Mouse (Mus musculus): ENCODE results near the gene Megf11. TPM values are rescaled to one million over a fixed set of nuclear protein-coding genes. Genes with fewer than 3 reads are reported as not detected.
A peak's percentile ranks its signal among the peaks of the same experiment; 100 is the strongest.

The Megf11 gene
- total and polyA plus RNA-seq, 3 experiments, result 0.08 to 0.93 TPM; not detected in 1

- H3K36me3 ChIP-seq (ENCODE audit: control insufficient read depth in 1 of 2, insufficient read depth in 2 of 2, low read length in 2 of 2), result peaks cover 0 to 5% of the 10 kb centered on the region in 2 experiments; a peak in 2 of 4 replicates
- peaks cover 3% of the 10 kb centered on the region for H3K79me2 ChIP-seq (ENCODE audit: control insufficient read depth, insufficient read depth, low read length, poor library complexity)
- peak; percentile 62 for DNase-seq (ENCODE audit: low read depth, low spot score)
- TF ChIP-seq CHD1 (IDR thresholded peaks at IDR 0.05; ENCODE audit: low read depth, low read length) (no peak), MYB (IDR thresholded peaks at IDR 0.05; ENCODE audit: low read depth, low read length) (peak; percentile 33; the same call in 1 of the 2 replicates), KAT2A (conservative IDR thresholded peaks at IDR 0.05; ENCODE audit: low read depth, low read length) (no peak), HCFC1 (IDR thresholded peaks at IDR 0.05; ENCODE audit: low read depth, low read length) (no peak), EP300 (IDR thresholded peaks at IDR 0.05; ENCODE audit: low read depth in 1 of 2, low read length in 2 of 2) (peak in 1 of 2 experiments; percentile 42; a peak in 2 of 4 replicates)
- no peaks in the 10 kb centered on the region for H3K9me3 ChIP-seq (replicated peaks; ENCODE audit: insufficient read depth, low read length)
- peak overlapping the region; percentile 4; the same call in 1 of the 2 replicates for H3K27ac ChIP-seq (ENCODE audit: control insufficient read depth, low read depth, low read length)
- no peaks in the 10 kb centered on the region for H3K27me3 ChIP-seq (ENCODE audit: control insufficient read depth in 1 of 2, insufficient read depth in 2 of 2, low read length in 2 of 2)
- H3K9ac ChIP-seq (ENCODE audit: control insufficient read depth, low read depth, low read length, poor library complexity, severe bottlenecking), result no peak overlapping the region
- H3K4me1 ChIP-seq (ENCODE audit: control insufficient read depth in 1 of 2, insufficient read depth in 2 of 2, low read length in 2 of 2), result peaks cover 0 to 4% of the 10 kb centered on the region in 2 experiments; a peak in 2 of 4 replicates
- no peak overlapping the region for H3K4me3 ChIP-seq (ENCODE audit: control insufficient read depth in 1 of 2, insufficient read depth in 1 of 2, low read depth in 2 of 2, low read length in 2 of 2)
Observed at GRCm38 (mm10) chr9:64345931-64346330, 39.5 kb upstream of the Megf11 start.

GRCm38 (mm10) chr9:64347377-64347776 is 38.0 kb upstream of the Megf11 start:
- no peaks in the 10 kb centered on the region for H3K27me3 ChIP-seq (ENCODE audit: control insufficient read depth in 1 of 2, insufficient read depth in 2 of 2, low read length in 2 of 2)
- H3K9ac ChIP-seq (ENCODE audit: control insufficient read depth, low read depth, low read length, poor library complexity, severe bottlenecking), result no peak overlapping the region
- peak; percentile 33 for DNase-seq (ENCODE audit: low read depth, low spot score)
- H3K36me3 ChIP-seq (ENCODE audit: control insufficient read depth in 1 of 2, insufficient read depth in 2 of 2, low read length in 2 of 2), result peaks cover 0 to 2% of the 10 kb centered on the region in 2 experiments; a peak in 1 of 4 replicates
- no peak overlapping the region for H3K4me3 ChIP-seq (ENCODE audit: control insufficient read depth in 1 of 2, insufficient read depth in 1 of 2, low read depth in 2 of 2, low read length in 2 of 2)
- no peak overlapping the region for H3K27ac ChIP-seq (ENCODE audit: control insufficient read depth, low read depth, low read length)
- TF ChIP-seq RAD21 (IDR thresholded peaks at IDR 0.05; ENCODE audit: low read depth, low read length), result peak; percentile 68
- peak; percentile 39 for TF ChIP-seq ZC3H11A (IDR thresholded peaks at IDR 0.05; ENCODE audit: low read depth, low read length)
- TF ChIP-seq CTCF (IDR thresholded peaks at IDR 0.05 in 2 of 3, conservative IDR thresholded peaks at IDR 0.05 in 1 of 3; ENCODE audit: control insufficient read depth in 1 of 3, insufficient read depth in 1 of 3, low read depth in 2 of 3, low read length in 3 of 3, poor library complexity in 1 of 3, severe bottlenecking in 1 of 3), result peak in 2 of 3 experiments; percentile 68 to 73; a peak in 4 of 6 replicates
- peak; percentile 99 for TF ChIP-seq ZNF384 (IDR thresholded peaks at IDR 0.05; ENCODE audit: low read depth, low read length)
- peak; percentile 53; the same call in 1 of the 2 replicates for TF ChIP-seq ZKSCAN1 (IDR thresholded peaks at IDR 0.05; ENCODE audit: low read depth, low read length)
- peak; percentile 65 for TF ChIP-seq SMC3 (IDR thresholded peaks at IDR 0.05; ENCODE audit: low read depth, low read length)
- no peak for TF ChIP-seq USF2 (IDR thresholded peaks at IDR 0.05; ENCODE audit: borderline replicate concordance in 1 of 2, insufficient read depth in 1 of 2, low read depth in 1 of 2, low read length in 2 of 2)
- TF ChIP-seq POLR2A (IDR thresholded peaks at IDR 0.05; ENCODE audit: control insufficient read depth in 1 of 2, insufficient read depth in 1 of 2, low read depth in 1 of 2, low read length in 2 of 2, poor library complexity in 1 of 2), result no peak
- no peaks in the 10 kb centered on the region for H3K79me2 ChIP-seq (ENCODE audit: control insufficient read depth, insufficient read depth, low read length, poor library complexity)
- H3K9me3 ChIP-seq (replicated peaks; ENCODE audit: insufficient read depth, low read length), result no peaks in the 10 kb centered on the region
- H3K4me1 ChIP-seq (ENCODE audit: control insufficient read depth in 1 of 2, insufficient read depth in 2 of 2, low read length in 2 of 2), result peaks cover 0 to 4% of the 10 kb centered on the region in 2 experiments; a peak in 2 of 4 replicates

- Histone ChIP-seq H3K27ac (ENCODE audit: control insufficient read depth, low read depth, low read length) (no peak overlapping the region), H3K4me1 (ENCODE audit: control insufficient read depth in 1 of 2, insufficient read depth in 2 of 2, low read length in 2 of 2) (peaks cover 0 to 4% of the 10 kb centered on the region in 2 experiments; a peak in 1 of 4 replicates), H3K4me3 (ENCODE audit: control insufficient read depth in 1 of 2, insufficient read depth in 1 of 2, low read depth in 2 of 2, low read length in 2 of 2) (no peak overlapping the region), H3K9ac (ENCODE audit: control insufficient read depth, low read depth, low read length, poor library complexity, severe bottlenecking) (no peak overlapping the region), H3K79me2 (ENCODE audit: control insufficient read depth, insufficient read depth, low read length, poor library complexity) (no peaks in the 10 kb centered on the region), H3K9me3 (replicated peaks; ENCODE audit: insufficient read depth, low read length) (no peaks in the 10 kb centered on the region), H3K36me3 (ENCODE audit: control insufficient read depth in 1 of 2, insufficient read depth in 2 of 2, low read length in 2 of 2) (no peaks in the 10 kb centered on the region), H3K27me3 (ENCODE audit: control insufficient read depth in 1 of 2, insufficient read depth in 2 of 2, low read length in 2 of 2) (no peaks in the 10 kb centered on the region)
- TF ChIP-seq GATA1 (IDR thresholded peaks at IDR 0.05; ENCODE audit: low read depth, low read length), result 0 out of 2 replicates have a peak, but pooled peaks have one; percentile 4
- no peak for TF ChIP-seq RAD21 (IDR thresholded peaks at IDR 0.05; ENCODE audit: low read depth, low read length)
- TF ChIP-seq ETS1 (IDR thresholded peaks at IDR 0.05; ENCODE audit: low read depth, low read length), result no peak
- peak; percentile 46 for DNase-seq (ENCODE audit: low read depth, low spot score)
Observed at GRCm38 (mm10) chr9:64349490-64349889, 35.9 kb upstream of the Megf11 start.
